Mouse (Mus musculus): Measurements from ENCODE around the gene Cbx2. TPM values are rescaled to one million over a fixed set of nuclear protein-coding genes. Genes with fewer than 3 reads are reported as not detected.

Gene Cbx2
- 7.0 TPM for total RNA-seq (2023)

DNA sequence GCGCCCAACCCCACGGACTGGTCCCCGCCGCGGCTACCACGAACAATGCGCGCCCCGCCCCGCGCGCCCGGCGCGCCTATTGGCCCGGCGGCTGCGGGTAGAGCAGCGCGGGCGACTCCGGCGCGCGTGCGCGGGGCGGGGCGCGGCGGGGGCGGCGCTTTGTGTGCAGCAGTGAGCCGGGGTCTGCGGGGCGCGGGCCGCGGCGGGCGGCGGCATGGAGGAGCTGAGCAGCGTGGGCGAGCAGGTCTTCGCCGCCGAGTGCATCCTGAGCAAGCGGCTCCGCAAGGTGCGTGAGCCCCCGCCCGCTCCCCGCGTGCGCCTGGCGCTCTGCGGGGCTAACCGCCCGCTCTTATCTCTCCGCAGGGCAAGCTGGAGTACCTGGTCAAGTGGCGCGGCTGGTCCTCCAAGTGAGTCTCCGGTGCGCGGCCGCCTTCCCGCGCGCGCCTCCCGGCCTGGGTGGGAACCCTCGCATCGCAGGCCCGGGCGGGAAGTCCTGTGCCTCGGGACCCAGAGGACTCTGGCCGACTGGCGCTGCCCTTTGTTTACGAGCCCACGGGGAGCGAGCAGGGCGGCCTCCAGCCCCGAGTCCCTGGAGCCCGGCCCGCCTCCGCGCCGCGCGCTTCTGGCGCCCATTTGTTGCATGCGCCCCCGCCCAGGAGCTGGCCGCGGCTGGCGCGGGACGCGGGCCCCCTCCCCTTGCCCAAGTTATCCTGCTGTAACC, at the start of gene Cbx2:
Cbx2 (plus strand) TSS at position 68 of the 721 bp plus-strand sequence.

DNA sequence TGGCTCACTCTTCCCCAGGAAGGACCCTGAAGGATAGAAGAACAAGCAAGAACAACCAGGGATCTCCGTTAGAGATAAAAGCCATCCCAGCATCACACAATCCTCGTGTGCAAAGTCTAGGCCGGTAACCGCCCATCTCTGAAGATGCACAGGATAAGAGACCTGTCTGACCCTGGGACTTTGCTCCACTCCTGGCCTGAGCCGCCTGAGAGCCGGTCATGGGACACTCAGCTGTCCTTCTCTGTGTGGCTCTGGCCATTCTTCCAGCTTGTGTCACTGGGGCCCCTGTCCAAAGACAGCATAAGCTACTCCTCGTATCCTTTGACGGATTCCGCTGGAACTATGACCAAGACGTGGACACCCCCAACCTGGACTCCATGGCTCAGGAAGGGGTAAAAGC, 34.8 kb upstream of the Cbx2 start, which contains the start of gene Enpp7:
Enpp7 (plus strand) TSS at position 190 of the 400 bp plus-strand sequence.

DNA sequence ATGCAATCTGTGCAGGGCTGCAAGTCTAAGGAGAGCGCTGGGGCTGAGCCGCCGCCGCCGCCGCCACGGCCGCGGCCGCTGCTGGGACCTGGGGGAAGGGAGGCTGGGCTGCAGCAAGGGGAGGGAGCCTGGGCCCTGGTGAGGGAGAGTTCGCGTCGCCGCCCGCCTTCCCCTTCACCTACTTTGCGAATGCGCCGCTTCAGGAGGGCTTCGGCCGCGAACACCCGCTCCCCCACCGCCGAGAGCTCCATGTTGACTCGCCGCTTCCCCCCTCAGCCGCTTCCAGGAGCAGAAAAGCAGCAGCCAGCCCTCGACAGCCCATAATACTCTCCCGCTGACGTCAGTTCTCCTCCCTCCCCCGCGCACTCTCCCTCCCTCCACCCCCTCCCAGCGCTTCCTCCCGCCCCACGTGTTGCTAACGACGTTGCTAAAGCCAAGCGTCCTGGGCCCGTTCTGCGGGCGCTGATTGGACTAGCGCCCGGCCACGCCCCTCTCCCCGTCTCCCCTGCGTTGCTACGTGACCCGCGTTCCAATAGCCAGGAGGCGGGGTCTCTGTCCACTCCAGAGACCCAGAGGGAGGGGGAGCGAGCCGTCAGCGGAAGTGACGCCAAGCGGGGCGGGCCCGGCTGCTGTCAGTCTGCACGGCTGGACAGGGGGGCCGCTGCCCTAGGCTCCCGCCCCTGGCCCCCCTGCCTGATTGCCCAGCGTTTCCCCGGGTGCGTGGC, 18.0 kb downstream of the Cbx2 start, which contains the start of gene Cbx8:
Cbx8 (minus strand) TSS at position 370 of the 725 bp plus-strand sequence.

Other genes with a start within 250 kb of the Cbx2 start
- gene Rbfox3, start 111.4 kb upstream of the Cbx2 start, total RNA-seq (2023): not detected
- gene Enpp7, start 34.8 kb upstream of the Cbx2 start, total RNA-seq (2023): not detected
- gene Cbx8, start 18.0 kb downstream of the Cbx2 start, total RNA-seq (2023): 19.4 TPM
- 124 TPM for gene Cbx4, start 63.3 kb downstream of the Cbx2 start, total RNA-seq (2023)
- gene Tbc1d16, start 205.5 kb downstream of the Cbx2 start, total RNA-seq (2023): 3.5 TPM
- gene Ccdc40, start 205.6 kb downstream of the Cbx2 start, total RNA-seq (2023): 0.94 TPM
- gene Gaa, start 244.9 kb downstream of the Cbx2 start, total RNA-seq (2023): 36.2 TPM

All from CD4-positive naive resting alpha-beta T cell, adult 76 days (primary cell).